Mouse (Mus musculus) heart, postnatal 0 days (tissue): ENCODE measurements around the gene Cyp2d22. TPM values are rescaled to one million over a fixed set of nuclear protein-coding genes. Genes with fewer than 3 reads are reported as not detected.

Experiments
- ATAC-seq: fragments of 200-750 bp; cut with Nextera tagmentation; 2 replicates; pipeline ENCODE4 v1.8.0; 2017; ENCODE audit warnings: low read depth, moderate number of reproducible peaks, moderate library complexity; ENCODE audit not compliant: insufficient read depth
- DNase-seq: peaks from one replicate; pipeline ENCODE4 v3.0.0-alpha.2; 2016; ENCODE audit warnings: low spot score
- H3K27ac ChIP-seq: fragments of 300-500 bp; sonication (generic); 2 replicates; pipeline ENCODE4 v1.5.1; 2014; ENCODE audit warnings: low read depth, mild to moderate bottlenecking
- H3K27me3 ChIP-seq: fragments of 300-500 bp; sonication (generic); 2 replicates; pipeline ENCODE4 v1.6.1; 2014; ENCODE audit warnings: low read length, mixed read lengths; ENCODE audit not compliant: control insufficient read depth, insufficient read depth
- H3K36me3 ChIP-seq: fragments of 300-500 bp; sonication (generic); replicated peaks from 2 replicates; pipeline ENCODE4 v1.6.1; 2014; ENCODE audit warnings: low read length, mixed read lengths; ENCODE audit not compliant: control insufficient read depth, insufficient read depth
- H3K4me1 ChIP-seq: fragments of 300-500 bp; sonication (generic); 2 replicates; pipeline ENCODE4 v1.6.1; 2014; ENCODE audit warnings: antibody characterized with exemption; ENCODE audit not compliant: control insufficient read depth, insufficient read depth
- H3K4me2 ChIP-seq: fragments of 300-500 bp; sonication (generic); 2 replicates; pipeline ENCODE4 v1.6.1; 2014; ENCODE audit warnings: low read depth, mild to moderate bottlenecking, low read length, moderate library complexity
- H3K4me3 ChIP-seq: fragments of 300-500 bp; sonication (generic); 2 replicates; pipeline ENCODE4 v1.5.1; 2014; ENCODE audit warnings: low read depth, low read length
- H3K9ac ChIP-seq: fragments of 300-500 bp; sonication (generic); replicated peaks from 2 replicates; pipeline ENCODE4 v1.6.1; 2014; ENCODE audit warnings: low read depth, low read length, mixed read lengths
- H3K9me3 ChIP-seq: fragments of 300-500 bp; sonication (generic); replicated peaks from 2 replicates; pipeline ENCODE4 v1.6.1; 2016; ENCODE audit warnings: low read length; ENCODE audit not compliant: control insufficient read depth
- CTCF ChIP-seq: IDR thresholded peaks from 2 replicates; pipeline ENCODE4 v1.5.1; 2016; ENCODE audit warnings: antibody characterized with exemption, control low read depth, low read depth
- EP300 ChIP-seq: IDR thresholded peaks from 2 replicates; pipeline ENCODE4 v1.6.1; 2016; ENCODE audit warnings: antibody characterized with exemption, low read depth
- WGBS: fragments of 180-500 bp; shearing (Covaris S2); extraction: QIAGEN DNeasy Blood & Tissue Kit; methylation state at CpG from one replicate; pipeline ENCODE4 v1.1.7; 2014; 5-methylcytosine and 5-hydroxymethylcytosine counted together
- polyA plus RNA-seq: library from polyadenylated mRNA; unstranded; fragments of >200 nt; fragmentation: Nextera tagmentation; extraction: Ambion mirVana; gene quantifications from 2 replicates; pipeline ENCODE4 v1.2.1, GENCODE M21; 2015
- total RNA-seq: library from RNA; depleted of rRNA; stranded (reverse); fragments of >200 nt; gene quantifications from 2 replicates; pipeline ENCODE4 v1.2.3, GENCODE M21; 2014; ENCODE audit warnings: low replicate concordance

The Cyp2d22 gene
- total and polyA plus RNA-seq, 2 experiments from 2014 or later = 10.1 to 16.8 TPM

GRCm38 (mm10) chr15:82339634-82340254, 40.3 kb downstream of the Cyp2d22 start:
- ATAC-seq (no peak), DNase-seq (no peak)
- 69% methylated on average over 8 of the region's 8 CpGs for WGBS
- Histone ChIP-seq H3K4me2 (no peak overlapping the region), H3K4me3 (no peak overlapping the region), H3K4me1 (peaks cover 29% of the 10 kb centered on the region), H3K9me3 (no peaks in the 10 kb centered on the region), H3K27ac (no peak overlapping the region), H3K9ac (no peak overlapping the region), H3K27me3 (no peaks in the 10 kb centered on the region), H3K36me3 (peaks cover 23% of the 10 kb centered on the region)
- no peak for TF ChIP-seq EP300
- no peak for TF ChIP-seq CTCF

GRCm38 (mm10) chr15:82339150-82339549, 40.9 kb downstream of the Cyp2d22 start:
- DNase-seq (no peak), ATAC-seq (no peak)
- Histone ChIP-seq H3K9me3 (no peaks in the 10 kb centered on the region), H3K4me1 (peaks cover 29% of the 10 kb centered on the region), H3K9ac (peak overlapping the region; percentile 75), H3K36me3 (peaks cover 29% of the 10 kb centered on the region), H3K27ac (peak overlapping the region; percentile 81), H3K4me3 (peak overlapping the region; percentile 81), H3K27me3 (no peaks in the 10 kb centered on the region), H3K4me2 (peak overlapping the region; percentile 77)
- 58% methylated on average over 10 of the region's 10 CpGs for WGBS
- TF ChIP-seq CTCF (no peak), EP300 (no peak)

GRCm38 (mm10) chr15:82338593-82339112, 41.4 kb downstream of the Cyp2d22 start, which contains the start of the genes Naga, Pheta2 and Smdt1:
Gene Naga (minus strand): TSS chr15:82338925.
Gene Pheta2 (plus strand): TSS chr15:82338942.
Gene Smdt1 (plus strand): TSS chr15:82338959.
- H3K9ac ChIP-seq = peak within 1 kb of the TSS; percentile 75
- DNase-seq = peak; percentile 97
- no peak for TF ChIP-seq CTCF
- TF ChIP-seq EP300 = no peak
- peak within 1 kb of the TSS; percentile 77 for H3K4me2 ChIP-seq
- WGBS = under 1% methylated on average over 41 of the region's 41 CpGs
- no peaks in the 10 kb centered on the region for H3K9me3 ChIP-seq
- peaks cover 31% of the 10 kb centered on the region for H3K36me3 ChIP-seq
- peak; percentile 93 for ATAC-seq
- no peaks in the 10 kb centered on the region for H3K27me3 ChIP-seq
- peak within 1 kb of the TSS; percentile 81 for H3K4me3 ChIP-seq
- peaks cover 29% of the 10 kb centered on the region for H3K4me1 ChIP-seq
- H3K27ac ChIP-seq = peak within 1 kb of the TSS; percentile 81

GRCm38 (mm10) chr15:82337875-82338274, 42.2 kb downstream of the Cyp2d22 start:
- TF ChIP-seq EP300 (no peak), CTCF (no peak)
- WGBS = 6% methylated on average over 4 of the region's 4 CpGs
- peak overlapping the region; percentile 75 for H3K9ac ChIP-seq
- peak overlapping the region; percentile 77 for H3K4me2 ChIP-seq
- ATAC-seq = no peak
- peak overlapping the region; percentile 81 for H3K4me3 ChIP-seq
- H3K27me3 ChIP-seq = no peaks in the 10 kb centered on the region
- H3K36me3 ChIP-seq = peaks cover 31% of the 10 kb centered on the region
- H3K4me1 ChIP-seq = peaks cover 29% of the 10 kb centered on the region
- H3K9me3 ChIP-seq = no peaks in the 10 kb centered on the region
- H3K27ac ChIP-seq = peak overlapping the region; percentile 81
- DNase-seq = no peak

GRCm38 (mm10) chr15:82336629-82337028, 43.4 kb downstream of the Cyp2d22 start:
- no peak for TF ChIP-seq CTCF
- no peak for TF ChIP-seq EP300
- peaks cover 35% of the 10 kb centered on the region for H3K36me3 ChIP-seq
- no peaks in the 10 kb centered on the region for H3K9me3 ChIP-seq
- DNase-seq (no peak), ATAC-seq (no peak)
- no peak overlapping the region for H3K9ac ChIP-seq
- WGBS = 86% methylated on average over 12 of the region's 12 CpGs
- peaks cover 21% of the 10 kb centered on the region for H3K4me1 ChIP-seq
- H3K4me2 ChIP-seq = no peak overlapping the region
- no peak overlapping the region for H3K27ac ChIP-seq
- no peak overlapping the region for H3K4me3 ChIP-seq
- H3K27me3 ChIP-seq = no peaks in the 10 kb centered on the region
